In genomic region chr14:48053151-48053550, GRCm38 (mm10) we compare ENCODE assay signal across 18 mouse cellular contexts.
DNase-seq lines count a peak whose midpoint lies in the region; ATAC-seq lines count a peak whose summit lies in the region.
"Had no signal": no experiment of that assay in that cellular context is flagged by ENCODE, and none has a peak within 500 bp of the region (broad histone marks: within the 10 kb centered on the region; RNA-seq: fewer than 3 reads in every experiment).

No protein-coding gene starts in this region.

- WGBS in kidney, embryonic 14.5 days: 22% methylated on average over 4 of the region's 4 CpGs
- WGBS in neural tube, embryonic 15.5 days: 92% methylated on average over 4 of the region's 4 CpGs
- 40% methylated on average over 4 of the region's 4 CpGs for WGBS in embryonic facial prominence, embryonic 11.5 days

- no peaks in the 10 kb centered on the region for H3K36me3 ChIP-seq in kidney, embryonic 14.5 days (ENCODE audit: control insufficient read depth, insufficient read depth, low read length)
- H3K36me3 ChIP-seq in neural tube, embryonic 15.5 days: no peaks in the 10 kb centered on the region
- no peaks in the 10 kb centered on the region for H3K36me3 ChIP-seq in embryonic facial prominence, embryonic 11.5 days (replicated peaks; ENCODE audit: control insufficient read depth, insufficient read depth, low read depth, low read length)
- H3K36me3 ChIP-seq: hindbrain, embryonic 10.5 days; intestine, embryonic 15.5 days; limb, embryonic 12.5 days had no signal

- H3K4me1 ChIP-seq in kidney, embryonic 14.5 days (ENCODE audit: control insufficient read depth, insufficient read depth, low read length): peaks cover 3% of the 10 kb centered on the region; the same call in 1 of the 2 replicates
- H3K4me1 ChIP-seq in neural tube, embryonic 15.5 days: 0 out of 2 replicates have a peak, but pooled peaks cover 3% of the 10 kb centered on the region
- H3K4me1 ChIP-seq in embryonic facial prominence, embryonic 11.5 days (ENCODE audit: control insufficient read depth, insufficient read depth, low read length): no peaks in the 10 kb centered on the region; the same call in 1 of the 2 replicates
- H3K4me1 ChIP-seq: intestine, embryonic 15.5 days had no signal

- H3K9ac ChIP-seq in kidney, embryonic 14.5 days (ENCODE audit: low read depth, low read length): no peak overlapping the region
- no peak overlapping the region for H3K9ac ChIP-seq in neural tube, embryonic 15.5 days (replicated peaks)
- H3K9ac ChIP-seq in embryonic facial prominence, embryonic 11.5 days (replicated peaks; ENCODE audit: low read length): no peak overlapping the region
- H3K9ac ChIP-seq: intestine, embryonic 15.5 days; limb, embryonic 12.5 days; liver, postnatal 0 days had no signal

- no peak overlapping the region for H3K27ac ChIP-seq in kidney, embryonic 14.5 days (ENCODE audit: low read depth, low read length)
- H3K27ac ChIP-seq in neural tube, embryonic 15.5 days (replicated peaks): no peak overlapping the region
- no peak overlapping the region for H3K27ac ChIP-seq in embryonic facial prominence, embryonic 11.5 days (replicated peaks; ENCODE audit: low read depth, low read length)
- H3K27ac ChIP-seq: hindbrain, embryonic 10.5 days; intestine, embryonic 15.5 days; limb, embryonic 12.5 days; stomach, postnatal 0 days had no signal

- peak; percentile 46; the same call in 1 of the 2 replicates for ATAC-seq in kidney, embryonic 14.5 days (ENCODE audit: low FRiP score, low TSS enrichment)
- no peak for ATAC-seq in neural tube, embryonic 15.5 days (ENCODE audit: low FRiP score)
- no peak for ATAC-seq in embryonic facial prominence, embryonic 11.5 days (replicated peaks; ENCODE audit: insufficient number of reproducible peaks, low FRiP score, low TSS enrichment, low read depth)
- ATAC-seq: intestine, embryonic 15.5 days; liver, postnatal 0 days; lung, postnatal 0 days had no signal

- H3K4me3 ChIP-seq in kidney, embryonic 14.5 days (ENCODE audit: low read length): no peak overlapping the region
- no peak overlapping the region for H3K4me3 ChIP-seq in neural tube, embryonic 15.5 days (replicated peaks)
- H3K4me3 ChIP-seq in embryonic facial prominence, embryonic 11.5 days (ENCODE audit: low read depth, low read length): no peak overlapping the region
- H3K4me3 ChIP-seq: hindbrain, embryonic 10.5 days; intestine, embryonic 15.5 days; limb, embryonic 12.5 days had no signal

- H3K9me3 ChIP-seq in kidney, embryonic 14.5 days (ENCODE audit: control insufficient read depth, low read length): no peaks in the 10 kb centered on the region
- H3K9me3 ChIP-seq in neural tube, embryonic 15.5 days (replicated peaks): no peaks in the 10 kb centered on the region
- no peaks in the 10 kb centered on the region for H3K9me3 ChIP-seq in embryonic facial prominence, embryonic 11.5 days (replicated peaks; ENCODE audit: control insufficient read depth, low read length)
- H3K9me3 ChIP-seq: hindbrain, embryonic 10.5 days; intestine, embryonic 15.5 days had no signal

- H3K27me3 ChIP-seq in kidney, embryonic 14.5 days (ENCODE audit: control insufficient read depth, insufficient read depth, low read length): no peaks in the 10 kb centered on the region
- H3K27me3 ChIP-seq in neural tube, embryonic 15.5 days (replicated peaks): no peaks in the 10 kb centered on the region
- H3K27me3 ChIP-seq in embryonic facial prominence, embryonic 11.5 days (ENCODE audit: control insufficient read depth, insufficient read depth, low read length): no peaks in the 10 kb centered on the region
- H3K27me3 ChIP-seq: intestine, embryonic 15.5 days; limb, embryonic 12.5 days had no signal

- H3K4me2 ChIP-seq in kidney, embryonic 14.5 days (replicated peaks; ENCODE audit: low read depth, low read length): no peak overlapping the region
- H3K4me2 ChIP-seq in neural tube, embryonic 15.5 days: no peak overlapping the region
- no peak overlapping the region for H3K4me2 ChIP-seq in embryonic facial prominence, embryonic 11.5 days (ENCODE audit: low read depth, low read length)
- H3K4me2 ChIP-seq: heart, embryonic 11.5 days; intestine, embryonic 15.5 days; limb, embryonic 12.5 days; liver, embryonic 11.5 days had no signal

- DNase-seq in kidney, adult 8-10 months: no peak
- DNase-seq in neural tube, embryonic 10.5 days (ENCODE audit: extremely low spot score, low spot score): peak; percentile 33
- peak; percentile 25 for DNase-seq in embryonic facial prominence, embryonic 11.5 days (ENCODE audit: low spot score)
- peak; percentile 1 for DNase-seq in yolk sac, embryonic 10.5 days (ENCODE audit: low spot score)
- DNase-seq in adrenal gland, postnatal 14 days: no peak
- no peak for DNase-seq in lung, postnatal 36 days
- DNase-seq: cerebellum, adult 18-20 months; cerebellum, postnatal 36 days; liver, postnatal 0 days had no signal

Comparison
In these comparisons a context has a peak if more than half of its experiments do, and no peak if none do; other contexts are left out.
1. DNase-seq: peak in neural tube, embryonic 10.5 days (single experiment), embryonic facial prominence, embryonic 11.5 days (single experiment) and yolk sac, embryonic 10.5 days (single experiment); none in kidney, adult 8-10 months (0 of 2), adrenal gland, postnatal 14 days (single experiment) and lung, postnatal 36 days (single experiment).